Mouse (Mus musculus) kidney, postnatal 25 days (tissue): ENCODE data around the gene Aqp9.
"Not testable (repeated sequence)": the region's sequence is repeated elsewhere in the genome, so short reads cannot be mapped to it uniquely, and the experiment has no call there.

Experiments
- DNase-seq, 2 experiments: peaks; one replicate each; pipeline ENCODE4 v3.0.0; 2021; ENCODE audit warnings: mixed read lengths in 2 of 2

Aqp9 gene

DNA sequence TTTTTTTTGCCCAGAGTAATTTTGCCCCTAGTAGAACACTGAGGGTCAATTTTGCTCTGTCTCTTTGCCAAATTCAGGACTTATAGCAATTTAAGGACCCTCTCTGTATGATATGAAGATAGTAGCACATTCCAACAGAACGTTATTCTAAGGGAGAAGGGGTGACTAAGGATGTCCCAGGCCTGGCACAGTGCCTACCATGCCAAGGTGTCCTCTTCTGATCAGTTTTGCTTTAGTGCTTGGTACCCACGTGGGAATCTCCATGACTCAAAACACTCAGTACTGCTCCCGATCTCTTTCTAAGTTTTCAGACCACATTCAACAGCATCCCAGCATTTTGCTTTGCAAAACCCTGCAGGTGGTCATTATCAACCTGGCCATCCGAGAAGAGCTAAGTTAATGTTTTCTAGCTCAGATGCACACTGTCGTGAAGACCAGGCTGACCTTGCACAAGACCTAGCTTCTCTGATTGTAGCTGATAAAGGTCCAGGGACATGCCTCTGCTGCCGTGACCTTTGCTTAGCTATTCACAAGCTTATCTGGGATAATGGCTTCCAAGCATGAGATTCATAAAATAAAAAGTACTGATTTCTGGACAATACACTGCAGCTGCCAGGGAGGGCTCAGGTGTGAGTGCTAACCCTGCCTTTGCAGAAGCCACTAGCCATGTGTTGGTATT lies 31.1 kb downstream of the Aqp9 start:
- DNase-seq = peak in 1 of 2 experiments; percentile 7

DNA sequence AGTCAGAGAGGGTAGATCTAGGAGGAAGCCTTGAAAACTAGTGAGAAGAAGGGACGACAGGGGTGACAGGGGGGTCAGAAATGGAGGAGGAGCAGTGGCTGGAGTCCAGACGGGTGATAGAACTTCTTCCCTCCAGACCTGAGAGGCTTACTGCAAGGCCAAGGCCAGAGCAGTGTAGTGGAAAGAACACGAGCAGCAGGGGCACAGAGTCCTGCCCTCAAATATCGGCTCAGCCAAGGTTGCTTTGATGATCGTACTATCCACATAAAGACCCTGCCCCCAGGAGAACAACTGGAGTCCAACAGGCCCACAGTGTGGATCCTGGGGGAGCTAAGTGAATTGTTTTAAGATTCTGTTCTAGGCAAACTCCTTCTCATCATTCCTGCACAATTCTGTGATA lies 33.4 kb downstream of the Aqp9 start:
- DNase-seq = peak in 1 of 2 experiments; percentile 5

DNA sequence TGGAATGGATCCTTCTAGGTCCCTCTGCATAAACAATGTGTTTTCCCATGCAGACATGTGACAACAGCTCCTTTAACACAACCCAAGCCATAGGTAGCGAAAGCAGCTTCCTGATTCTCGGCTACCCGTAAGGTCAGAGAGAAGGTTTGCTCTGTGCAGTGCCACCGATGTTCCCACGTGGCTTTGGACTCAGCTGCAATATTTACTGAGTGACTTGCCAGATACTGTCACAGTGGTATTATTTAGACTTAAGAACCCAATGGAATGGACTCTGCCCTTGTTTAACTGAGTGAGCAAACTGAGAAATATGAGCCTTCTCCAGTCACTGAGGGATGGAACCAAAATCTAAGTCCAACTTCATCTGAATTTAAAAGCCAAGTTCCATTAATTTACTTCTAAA lies 35.3 kb downstream of the Aqp9 start:
- no peak for DNase-seq

DNA sequence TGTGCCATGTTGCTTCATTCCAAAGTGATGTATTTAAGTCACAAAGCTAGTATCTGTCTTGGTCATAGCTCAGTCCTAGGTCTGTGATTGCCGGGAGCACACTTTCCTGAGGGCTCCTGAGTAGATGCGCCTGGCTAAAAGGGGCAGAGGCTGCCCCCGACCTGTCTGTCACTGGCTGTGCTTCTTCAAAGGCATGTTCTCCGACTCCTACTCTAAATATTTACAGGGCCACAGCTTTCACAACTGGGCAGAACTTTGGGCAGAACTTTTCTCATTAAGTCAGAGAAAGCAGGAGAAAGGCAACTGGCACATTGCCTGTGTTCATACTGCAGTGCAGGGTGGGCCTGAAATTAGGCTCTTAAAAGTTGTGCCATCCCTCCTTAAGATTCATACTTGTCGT lies 36.7 kb downstream of the Aqp9 start:
- no peak for DNase-seq

DNA sequence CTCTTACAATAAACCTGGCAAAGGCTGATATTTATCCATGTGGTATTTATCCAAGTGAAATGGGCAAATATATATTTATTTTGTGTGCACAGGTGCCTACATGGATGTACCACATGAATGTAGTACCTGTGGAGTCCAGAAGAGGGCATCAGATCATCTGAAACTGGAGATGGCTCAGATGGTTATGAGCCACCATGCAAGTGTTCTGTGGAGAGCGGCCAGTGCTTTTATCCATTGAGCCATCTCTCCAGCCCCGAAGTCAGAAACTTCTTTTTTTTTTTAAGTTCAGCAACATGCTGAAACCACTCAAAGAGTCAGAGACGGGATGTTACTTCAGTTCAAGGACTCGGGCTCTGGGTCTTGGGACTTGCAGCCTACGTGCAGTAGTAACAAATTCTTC lies 39.6 kb downstream of the Aqp9 start:
- DNase-seq = peak; percentile 45 to 83

DNA sequence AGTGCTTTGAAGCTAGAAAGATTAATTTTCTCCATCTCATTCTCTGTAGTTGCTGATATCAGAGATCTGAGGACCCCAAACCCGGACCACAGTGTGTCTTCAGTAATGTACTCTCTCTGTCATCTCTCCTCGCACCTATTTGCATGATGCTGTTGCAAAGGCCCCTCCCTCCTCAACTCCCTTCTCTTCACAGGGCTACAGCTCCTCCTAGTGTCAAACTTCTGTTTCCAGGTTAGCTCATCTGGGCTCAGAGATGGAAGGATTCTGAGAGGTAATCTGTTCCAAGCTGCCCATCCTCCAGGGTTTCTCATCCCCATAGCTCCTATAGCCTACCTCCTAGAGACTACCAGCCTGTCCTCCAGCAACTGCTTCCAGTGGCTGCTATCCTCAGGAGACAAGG lies 42.3 kb downstream of the Aqp9 start:
- peak in 1 of 2 experiments; percentile 46 for DNase-seq

DNA sequence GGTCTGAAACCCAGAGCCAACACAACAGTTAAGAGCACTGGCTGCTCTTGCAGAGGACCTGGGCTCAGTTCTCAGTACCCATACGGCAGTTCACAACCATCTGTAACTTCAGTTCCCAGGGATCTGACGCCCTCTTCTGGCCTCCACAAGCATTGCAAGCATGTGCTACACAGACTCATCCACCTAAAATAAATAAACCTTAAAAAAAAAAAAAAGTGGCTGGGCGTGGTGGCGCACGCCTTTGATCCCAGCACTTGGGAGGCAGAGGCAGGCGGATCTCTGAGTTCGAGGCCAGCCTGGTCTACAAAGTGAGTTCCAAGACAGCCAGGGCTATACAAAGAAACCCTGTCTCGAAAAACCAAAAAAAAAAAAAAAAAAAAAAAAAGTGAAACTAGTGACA lies 45.4 kb downstream of the Aqp9 start:
- DNase-seq = not testable (repeated sequence)

DNA sequence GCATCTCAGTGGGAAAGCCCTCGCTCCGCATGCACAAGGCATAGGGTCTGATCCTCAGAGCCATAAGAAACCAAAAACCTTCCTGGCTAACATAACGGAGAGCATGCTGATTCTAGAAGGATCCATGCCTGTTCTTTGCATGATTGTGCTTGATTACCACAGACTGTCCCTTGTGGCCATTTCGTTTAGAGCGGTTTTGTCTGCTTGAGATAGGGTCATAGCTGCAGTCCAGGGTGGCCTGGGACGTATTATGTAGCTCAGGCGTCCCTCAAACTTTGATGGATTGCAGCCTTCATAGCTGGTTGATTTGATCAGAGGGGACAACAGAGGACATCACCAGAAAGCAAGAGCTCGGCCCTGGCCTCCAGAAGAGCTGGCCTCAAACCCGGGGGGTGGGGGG lies 47.6 kb downstream of the Aqp9 start:
- DNase-seq = no peak

DNA sequence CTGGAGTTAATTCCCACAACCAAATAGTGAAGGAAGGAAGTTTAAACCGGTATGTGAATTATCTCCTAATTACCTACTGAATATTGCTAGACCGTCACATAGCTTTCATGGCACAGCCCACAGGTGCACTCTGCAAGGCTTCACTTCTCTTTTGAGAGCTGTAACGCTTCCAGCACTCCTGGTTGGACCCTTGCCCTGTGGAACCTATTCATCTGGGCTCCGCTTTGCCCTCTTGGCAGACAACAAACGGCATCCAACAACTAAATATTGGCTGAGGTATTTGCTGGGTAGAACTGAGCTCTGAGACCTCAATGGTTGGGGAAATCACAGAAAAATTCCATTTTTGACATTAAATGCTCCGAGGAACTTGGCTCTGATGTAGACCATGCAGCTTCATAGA lies 55.3 kb downstream of the Aqp9 start:
- peak in 1 of 2 experiments; percentile 8 for DNase-seq

DNA sequence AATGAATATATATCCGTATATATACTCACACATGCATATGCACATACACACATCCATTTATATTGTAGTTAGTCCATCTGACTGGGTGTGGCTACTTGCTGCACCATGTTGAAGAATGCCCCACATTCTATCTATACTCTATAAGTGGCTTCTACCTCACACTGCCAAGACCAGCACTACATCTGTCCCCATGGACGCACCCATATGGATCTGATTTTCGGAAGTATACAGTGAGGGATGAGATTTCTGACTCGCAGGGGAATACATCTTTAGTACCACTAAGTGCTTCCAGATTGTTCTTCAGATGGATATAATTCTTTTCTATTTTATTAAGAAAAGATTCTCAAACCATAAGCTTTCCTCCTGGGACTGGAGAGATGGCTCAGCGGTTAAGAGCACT lies 65.0 kb downstream of the Aqp9 start:
- no peak for DNase-seq

DNA sequence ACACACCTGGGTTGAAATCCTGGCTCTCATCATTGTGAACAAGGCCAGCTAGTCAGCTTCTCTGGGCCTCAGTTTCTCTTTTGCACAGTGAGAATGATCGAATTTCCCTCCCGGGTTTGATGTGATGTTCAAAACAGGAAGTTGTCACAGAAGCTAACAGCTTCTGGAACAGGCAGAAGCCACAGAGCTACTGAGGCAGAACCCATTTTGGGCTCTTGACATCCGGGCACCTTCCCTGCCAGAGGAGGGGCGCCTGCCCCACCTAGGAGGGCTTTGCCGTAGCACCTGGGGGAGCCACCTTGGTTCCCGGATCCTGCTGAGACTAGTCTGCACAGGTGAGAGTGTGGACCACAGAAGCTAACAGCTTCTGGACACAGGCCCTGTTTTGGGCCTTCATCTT lies 74.4 kb downstream of the Aqp9 start:
- DNase-seq = no peak

DNA sequence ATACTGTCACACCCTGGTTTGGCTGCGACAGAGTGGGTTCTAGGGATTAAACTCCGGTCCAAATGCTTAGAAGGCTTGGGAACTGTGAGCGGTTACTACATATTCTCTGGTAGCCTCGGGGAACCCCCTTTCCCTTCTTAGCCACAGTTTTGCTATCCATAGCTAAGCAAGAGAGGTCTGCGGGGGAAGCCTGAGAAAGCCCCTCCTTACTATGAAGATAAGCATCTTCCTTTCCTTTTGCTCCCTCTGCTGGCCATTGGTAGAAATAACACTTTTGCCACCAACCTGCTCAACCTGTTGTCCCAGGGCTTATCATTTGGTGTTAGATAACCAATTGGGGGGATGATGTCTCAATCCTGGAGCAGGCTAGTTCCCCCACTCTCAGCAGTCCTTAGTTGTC lies 76.4 kb downstream of the Aqp9 start:
- DNase-seq = peak; percentile 42 to 56

DNA sequence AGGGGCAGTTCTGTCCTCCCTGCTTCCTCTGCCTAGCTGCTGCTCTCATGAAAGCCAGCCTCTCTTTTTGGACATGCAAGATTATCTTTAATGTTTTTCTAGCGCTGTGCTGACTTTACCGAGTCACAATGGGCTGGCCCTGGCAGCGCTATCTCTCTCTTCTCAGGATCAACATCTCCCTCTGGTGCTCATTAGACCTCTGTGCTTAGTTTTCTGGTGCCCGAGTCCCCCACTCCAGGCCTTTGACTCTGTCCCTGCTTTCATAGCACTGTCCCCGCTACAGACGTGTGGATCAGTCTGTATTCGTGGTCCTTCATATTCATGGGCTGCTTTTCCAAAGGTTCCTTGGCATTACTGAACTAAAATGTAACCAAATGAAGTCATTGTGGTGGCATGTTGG lies 89.3 kb downstream of the Aqp9 start:
- DNase-seq = no peak

DNA sequence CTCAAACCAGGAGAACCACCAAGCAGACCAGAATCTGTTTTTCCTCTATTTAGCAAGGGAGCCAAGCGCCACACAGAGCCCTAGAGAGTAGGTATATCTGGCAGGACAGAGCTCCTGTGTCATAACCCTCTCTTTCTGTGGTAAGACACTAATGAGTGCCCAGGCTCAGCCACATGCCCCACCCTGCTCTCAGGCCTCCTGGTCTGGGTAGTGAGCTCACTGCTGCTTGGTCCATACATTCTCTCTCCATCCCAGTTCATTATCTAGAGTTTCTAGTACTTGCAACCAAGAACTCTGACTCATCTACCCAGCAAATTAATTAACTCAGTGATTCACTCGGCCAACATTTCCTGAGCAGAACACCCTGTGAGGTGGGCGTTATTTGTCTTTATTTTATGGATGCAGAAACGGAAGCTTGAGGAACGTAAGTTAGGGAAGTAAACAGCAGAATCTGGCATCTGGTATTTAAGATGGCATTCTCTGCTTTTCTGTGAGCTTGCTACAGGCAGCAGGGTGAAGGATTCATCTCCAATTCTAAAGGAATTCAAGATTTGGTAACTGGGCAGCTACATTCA lies 91.1 kb downstream of the Aqp9 start:
- DNase-seq = no peak

DNA sequence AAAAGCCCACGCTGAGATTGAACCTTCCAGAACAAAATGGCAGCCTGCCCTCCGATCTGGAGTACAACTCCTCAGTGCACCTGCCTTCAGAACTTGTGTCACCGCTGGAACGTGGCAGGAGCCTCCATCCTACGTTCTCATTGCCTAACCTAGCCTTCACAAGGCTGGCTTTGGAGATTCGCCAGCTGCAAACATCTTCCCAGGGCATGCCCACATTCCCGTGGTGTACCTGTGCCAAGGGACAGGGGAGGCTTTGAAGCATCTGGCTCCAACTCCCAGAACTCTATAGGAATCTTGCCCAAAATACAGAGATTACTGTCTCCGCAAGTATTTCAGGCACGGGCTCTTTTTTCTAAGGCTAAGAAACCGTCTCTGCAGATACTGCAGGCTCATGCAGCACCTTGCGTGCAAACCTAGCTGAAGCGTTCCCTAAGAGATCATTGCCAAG lies 92.3 kb downstream of the Aqp9 start:
- no peak for DNase-seq

DNA sequence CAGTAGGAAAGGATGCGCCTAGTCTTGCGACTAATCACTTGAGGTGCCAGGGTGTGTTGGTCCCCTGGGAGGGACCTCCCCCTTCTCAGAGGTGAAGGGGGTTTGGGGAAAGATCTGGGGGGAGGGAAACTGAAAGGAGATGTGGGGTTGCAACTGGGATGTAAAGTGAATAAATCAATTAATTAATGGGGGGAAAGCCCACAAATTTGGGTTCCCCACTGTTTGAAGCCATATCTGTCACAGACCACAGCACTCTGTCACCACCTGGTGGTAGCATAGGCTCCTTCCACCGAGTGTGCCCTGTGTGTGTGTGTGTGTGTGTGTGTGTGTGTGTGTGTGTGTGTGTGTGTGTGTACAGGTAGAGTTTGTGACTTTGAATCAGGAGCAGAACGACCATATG lies 94.7 kb downstream of the Aqp9 start:
- DNase-seq = peak; percentile 59 to 68

DNA sequence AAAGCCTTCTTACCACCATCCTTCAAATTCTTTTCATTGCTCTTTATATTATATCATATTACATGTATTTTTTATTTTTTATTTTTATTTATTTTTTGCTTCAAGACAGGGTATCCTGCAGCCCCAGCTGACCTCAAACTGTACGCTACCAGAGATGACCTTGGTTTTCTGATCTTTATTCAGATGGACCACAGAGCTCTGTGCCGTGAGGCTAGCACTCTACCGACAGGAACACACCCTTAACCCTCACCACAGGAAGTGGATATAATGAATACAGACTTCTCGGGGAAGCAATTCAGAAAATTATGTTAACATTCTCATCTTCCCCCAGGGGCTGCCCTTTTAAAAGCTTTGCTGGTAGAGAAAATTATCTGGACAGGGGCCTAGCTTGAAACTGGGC lies 95.4 kb downstream of the Aqp9 start:
- DNase-seq = no peak

DNA sequence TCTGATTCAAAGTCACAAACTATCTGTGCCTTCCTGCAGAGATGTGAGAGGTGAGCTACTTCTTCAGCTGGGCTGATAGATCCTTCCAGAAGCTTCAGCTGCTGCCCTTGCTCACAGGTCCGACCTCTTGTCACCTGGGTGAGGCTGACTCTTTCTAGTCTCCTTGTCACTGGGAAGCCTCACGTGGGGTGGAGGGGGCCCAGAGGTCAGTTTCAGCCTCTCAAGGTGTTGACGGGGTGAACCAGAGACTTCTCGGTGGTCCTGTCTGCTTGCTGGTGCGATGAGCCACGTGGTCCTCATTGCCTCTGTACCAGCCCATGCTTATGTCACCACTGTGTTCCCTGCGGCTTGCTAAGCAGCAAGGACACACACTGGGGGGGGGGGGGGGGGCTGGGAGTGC lies 96.0 kb downstream of the Aqp9 start:
- DNase-seq = no peak

DNA sequence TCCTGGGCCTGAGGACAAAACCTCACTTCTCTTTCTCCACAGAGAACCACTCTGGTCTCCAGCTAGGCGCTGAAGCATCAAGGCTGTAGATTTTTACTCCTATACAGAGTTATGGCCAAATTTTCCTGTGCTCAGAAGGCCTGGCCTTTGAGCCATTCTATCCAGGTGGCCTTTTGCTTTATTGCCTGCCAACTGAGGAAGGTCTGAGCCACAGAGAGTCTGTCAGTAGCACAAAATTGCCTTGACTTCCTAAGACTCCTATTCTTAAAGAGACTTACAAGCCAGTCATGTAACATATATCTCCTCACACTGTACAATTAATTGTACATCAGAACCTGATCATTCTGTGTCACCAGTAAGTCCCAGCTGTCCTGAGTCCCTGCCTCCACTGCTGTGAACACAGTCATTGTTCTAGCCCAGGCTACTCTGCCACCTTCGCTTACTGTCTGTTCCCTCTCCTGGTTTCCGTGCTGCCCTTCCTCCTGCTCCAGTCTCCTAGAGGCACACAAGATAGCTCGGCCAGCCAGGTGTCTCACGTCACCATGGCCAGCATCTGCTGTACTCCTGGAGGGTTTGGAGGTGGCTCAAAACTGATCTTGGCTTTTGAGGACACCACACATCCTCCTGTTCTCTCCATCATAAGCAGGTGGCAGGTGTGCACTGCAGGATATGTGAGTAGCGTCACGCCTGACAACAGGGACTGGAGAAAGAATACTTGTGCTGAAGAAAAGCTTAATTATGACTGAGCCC lies 96.7 kb downstream of the Aqp9 start:
- DNase-seq = no peak

DNA sequence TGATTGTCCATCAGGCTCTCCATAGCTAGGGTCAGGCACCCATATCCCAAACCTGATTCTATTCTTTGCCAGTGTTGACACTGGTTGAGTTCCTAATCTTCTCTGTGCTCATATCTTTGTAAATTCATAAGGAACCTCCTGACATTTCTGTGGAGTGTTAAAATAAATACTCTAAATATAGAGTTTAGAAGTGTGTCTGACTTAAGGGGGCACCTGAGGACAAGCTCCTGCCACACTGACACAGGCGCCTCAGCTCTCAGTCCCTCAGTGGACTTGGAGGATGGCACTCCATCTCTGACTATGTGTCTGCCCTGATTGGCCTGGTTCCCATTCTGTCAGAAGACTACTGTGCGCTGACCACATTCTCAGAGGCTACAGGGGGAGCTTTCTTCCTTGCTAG lies 97.9 kb downstream of the Aqp9 start:
- no peak for DNase-seq

DNA sequence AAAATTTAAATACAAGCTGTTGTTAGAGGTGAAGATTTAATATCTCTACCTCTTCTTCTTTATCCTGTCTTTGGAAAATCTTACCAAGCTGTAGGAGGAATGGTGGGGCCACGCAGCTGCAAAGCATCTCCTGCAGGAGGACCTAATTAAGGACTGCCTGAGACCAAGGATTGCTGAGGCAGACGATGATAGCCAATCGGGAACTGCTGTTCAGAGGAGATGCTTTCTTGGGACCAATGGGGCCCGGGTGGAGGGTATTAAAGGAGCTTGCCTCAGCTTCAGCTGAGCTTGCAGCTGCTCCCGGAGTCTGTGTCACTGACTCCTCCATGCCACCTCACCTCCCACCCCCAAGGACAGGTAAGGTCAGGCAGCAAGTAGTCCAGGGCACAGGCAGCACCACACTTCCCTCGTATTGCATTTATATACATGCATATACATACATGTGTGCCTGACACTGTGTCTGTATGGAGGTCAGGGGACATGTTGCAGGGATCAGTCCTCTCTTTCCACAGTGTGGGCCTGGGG lies 99.6 kb downstream of the Aqp9 start:
- no peak for DNase-seq

DNA sequence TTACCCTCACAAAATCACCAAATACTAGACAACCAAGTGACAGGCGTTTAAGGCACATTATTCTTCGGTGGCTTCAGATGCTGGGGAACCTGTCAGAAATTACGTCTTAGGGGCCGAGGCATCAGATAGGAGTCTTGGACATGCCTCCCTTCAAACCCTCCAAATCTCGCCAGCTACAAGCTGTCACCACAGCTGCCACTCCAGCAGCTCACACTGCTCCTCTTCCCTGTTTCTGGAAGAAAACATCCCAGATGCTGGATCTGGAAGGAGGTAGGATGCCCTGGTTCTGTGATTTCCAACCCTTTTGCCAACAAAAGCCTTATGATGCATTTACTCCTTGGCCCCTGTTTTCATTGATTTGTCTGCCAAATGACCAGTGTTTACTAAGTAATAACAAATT lies 101.3 kb downstream of the Aqp9 start:
- no peak for DNase-seq

DNA sequence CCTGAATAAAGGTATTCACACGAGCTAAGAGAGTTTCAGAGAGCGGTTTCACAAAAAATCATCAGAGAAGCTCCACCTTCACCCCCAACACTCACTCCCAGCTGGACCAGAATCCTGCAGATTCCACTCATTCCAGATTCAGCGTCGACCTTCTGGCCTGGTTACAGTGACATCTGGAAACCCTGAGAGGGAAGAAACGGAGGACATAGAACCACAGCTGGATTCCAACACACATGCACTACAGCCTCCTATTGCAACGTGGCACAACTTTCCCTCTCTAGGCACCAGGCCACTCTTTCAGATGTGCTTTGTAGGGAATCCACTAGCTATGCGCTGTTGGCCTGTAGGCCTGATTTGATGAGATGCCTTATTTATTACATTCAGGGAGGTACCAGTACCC lies 102.0 kb downstream of the Aqp9 start:
- no peak for DNase-seq

DNA sequence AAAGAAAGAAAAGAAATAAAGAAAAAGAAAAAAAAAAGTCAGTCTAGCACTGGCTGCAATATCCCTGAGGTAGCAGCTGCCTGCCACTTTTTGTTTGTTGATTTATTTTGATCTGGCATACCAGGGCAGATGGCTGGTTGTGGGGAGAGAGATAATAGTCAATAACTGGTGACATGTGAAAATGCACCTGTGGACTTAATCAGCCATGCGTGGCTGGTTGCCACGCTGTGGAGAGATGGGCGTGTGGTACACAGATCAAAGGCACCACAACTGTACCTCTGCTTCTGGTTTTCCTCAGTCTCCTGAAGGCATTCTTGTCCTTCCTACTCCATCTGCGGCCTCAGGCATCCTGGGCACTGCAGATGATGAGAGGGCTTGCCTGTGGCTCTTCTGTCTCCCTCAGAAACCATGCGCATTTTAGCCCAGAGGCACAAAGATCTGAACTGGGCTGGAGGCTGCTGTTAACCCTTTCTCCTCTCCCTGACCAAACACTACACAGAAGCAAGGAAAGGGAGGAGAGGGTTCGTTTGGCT lies 103.1 kb downstream of the Aqp9 start:
- no peak for DNase-seq
